Mouse (Mus musculus) midbrain, embryonic 16.5 days (tissue): ENCODE measurements around the gene Kbtbd2. TPM values are rescaled to one million over a fixed set of nuclear protein-coding genes. Genes with fewer than 3 reads are reported as not detected.
A peak's percentile ranks its signal among the peaks of the same experiment; 100 is the strongest.

Source experiments
- ATAC-seq: fragments of 200-750 bp; cut with Nextera tagmentation; 2 replicates; pipeline ENCODE4 v1.8.0; 2017; ENCODE audit warnings: moderate TSS enrichment
- H3K27ac ChIP-seq: fragments of 300-500 bp; sonication (generic); 2 replicates; pipeline ENCODE4 v1.5.1; 2014; ENCODE audit warnings: mild to moderate bottlenecking, low read length, mixed read lengths
- H3K27me3 ChIP-seq: fragments of 300-500 bp; sonication (generic); 2 replicates; pipeline ENCODE4 v1.6.1; 2014; ENCODE audit warnings: low read depth, low read length, mixed read lengths; ENCODE audit not compliant: control insufficient read depth, insufficient read depth
- H3K36me3 ChIP-seq: fragments of 300-500 bp; sonication (generic); 2 replicates; pipeline ENCODE4 v1.6.1; 2014; ENCODE audit warnings: mild to moderate bottlenecking, low read length, moderate library complexity, mixed read lengths; ENCODE audit not compliant: control insufficient read depth, insufficient read depth
- H3K4me1 ChIP-seq: fragments of 300-500 bp; sonication (generic); 2 replicates; pipeline ENCODE4 v1.6.1; 2014; ENCODE audit warnings: mild to moderate bottlenecking, low read length, mixed read lengths; ENCODE audit not compliant: control insufficient read depth, insufficient read depth
- H3K4me2 ChIP-seq: fragments of 300-500 bp; sonication (generic); 2 replicates; pipeline ENCODE4 v1.6.1; 2014; ENCODE audit warnings: mild to moderate bottlenecking, low read length, mixed read lengths
- H3K4me3 ChIP-seq: fragments of 300-500 bp; sonication (generic); 2 replicates; pipeline ENCODE4 v1.5.1; 2014; ENCODE audit warnings: low read depth, mild to moderate bottlenecking, low read length, moderate library complexity, mixed read lengths
- H3K9ac ChIP-seq: fragments of 300-500 bp; sonication (generic); 2 replicates; pipeline ENCODE4 v1.6.1; 2014; ENCODE audit warnings: low read depth, low read length, mixed read lengths
- H3K9me3 ChIP-seq: fragments of 300-500 bp; sonication (generic); replicated peaks from 2 replicates; pipeline ENCODE4 v1.6.1; 2014; ENCODE audit warnings: mild to moderate bottlenecking, low read length, mixed read lengths; ENCODE audit not compliant: control insufficient read depth, poor library complexity, severe bottlenecking
- WGBS: fragments of 180-500 bp; shearing (Covaris S2); extraction: QIAGEN DNeasy Blood & Tissue Kit; methylation state at CpG from one replicate; pipeline ENCODE4 v1.1.7; 2014; 5-methylcytosine and 5-hydroxymethylcytosine counted together
- polyA plus RNA-seq: library from polyadenylated mRNA; unstranded; fragments of >200 nt; fragmentation: Nextera tagmentation; extraction: Ambion mirVana; gene quantifications from 2 replicates; pipeline ENCODE4 v1.2.1, GENCODE M21; 2015

Gene Kbtbd2
- polyA plus RNA-seq, 1 experiment from 2014 or later, result 23.9 TPM

GRCm38 (mm10) chr6:56765696-56766095, 31.9 kb downstream of the Kbtbd2 start:
- peaks cover 13% of the 10 kb centered on the region for H3K36me3 ChIP-seq
- H3K27ac ChIP-seq, result no peak overlapping the region
- no peaks in the 10 kb centered on the region for H3K27me3 ChIP-seq
- no peak for ATAC-seq
- WGBS, result 93% methylated on average over 4 of the region's 4 CpGs
- no peaks in the 10 kb centered on the region for H3K4me1 ChIP-seq
- no peaks in the 10 kb centered on the region for H3K9me3 ChIP-seq
- H3K9ac ChIP-seq, result no peak overlapping the region
- no peak overlapping the region for H3K4me2 ChIP-seq
- H3K4me3 ChIP-seq, result no peak overlapping the region

DNA sequence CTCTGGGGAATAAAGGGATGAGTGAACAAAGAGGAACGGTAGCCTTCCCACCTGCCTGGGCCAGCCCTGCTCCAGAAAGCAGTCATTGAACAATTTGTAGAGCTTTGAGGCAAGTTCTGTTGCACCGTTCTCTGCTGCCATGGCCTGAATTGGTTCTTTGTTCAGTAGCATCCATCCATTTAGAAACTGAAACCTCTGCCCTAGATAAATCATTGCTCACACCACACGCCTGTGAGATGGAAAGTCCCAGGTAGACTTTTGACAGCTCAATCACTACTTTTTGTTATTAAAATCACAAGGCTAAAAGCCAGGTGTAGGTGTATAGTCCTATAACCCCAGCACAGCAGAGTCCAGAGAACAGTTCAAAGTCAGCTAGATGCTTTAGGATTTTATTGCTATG, 32.3 kb downstream of the Kbtbd2 start:
- Histone ChIP-seq H3K36me3 (peaks cover 14% of the 10 kb centered on the region), H3K4me2 (no peak overlapping the region), H3K9ac (no peak overlapping the region), H3K27me3 (no peaks in the 10 kb centered on the region), H3K27ac (no peak overlapping the region), H3K4me1 (no peaks in the 10 kb centered on the region), H3K9me3 (no peaks in the 10 kb centered on the region), H3K4me3 (no peak overlapping the region)
- ATAC-seq, result no peak
- WGBS, result 80% methylated on average over 3 of the region's 3 CpGs

DNA sequence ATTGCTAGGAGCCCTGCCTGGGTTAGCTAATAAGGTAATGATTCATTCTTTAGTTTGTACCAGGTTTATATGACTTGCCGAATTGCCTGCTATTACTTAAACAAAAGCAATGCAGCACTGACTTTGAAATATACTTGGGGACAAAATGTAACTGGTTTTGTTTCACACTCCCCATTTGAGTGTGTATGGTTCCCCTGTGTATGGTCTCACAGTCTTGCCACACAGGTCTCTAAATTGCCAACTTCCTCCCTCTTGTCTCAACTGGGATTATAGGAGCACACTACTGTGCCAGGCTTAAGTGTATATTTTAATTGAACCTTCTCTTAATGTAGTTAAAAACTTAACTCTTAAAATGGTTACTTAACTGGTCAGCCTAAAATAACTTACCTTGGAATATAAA, 38.3 kb downstream of the Kbtbd2 start:
- H3K27ac ChIP-seq, result no peak overlapping the region
- no peaks in the 10 kb centered on the region for H3K9me3 ChIP-seq
- no peak overlapping the region for H3K4me2 ChIP-seq
- WGBS, result 100% methylated on average over 1 of the region's 1 CpGs
- H3K36me3 ChIP-seq, result peaks cover 41% of the 10 kb centered on the region
- no peak overlapping the region for H3K9ac ChIP-seq
- H3K4me1 ChIP-seq, result no peaks in the 10 kb centered on the region
- no peak for ATAC-seq
- H3K4me3 ChIP-seq, result no peak overlapping the region
- H3K27me3 ChIP-seq, result no peaks in the 10 kb centered on the region

GRCm38 (mm10) chr6:56756117-56756516, 41.5 kb downstream of the Kbtbd2 start:
- H3K36me3 ChIP-seq, result peaks cover 33% of the 10 kb centered on the region
- no peak overlapping the region for H3K27ac ChIP-seq
- 89% methylated on average over 1 of the region's 1 CpGs for WGBS
- ATAC-seq, result no peak
- no peaks in the 10 kb centered on the region for H3K27me3 ChIP-seq
- no peak overlapping the region for H3K9ac ChIP-seq
- H3K4me1 ChIP-seq, result no peaks in the 10 kb centered on the region
- no peak overlapping the region for H3K4me3 ChIP-seq
- no peak overlapping the region for H3K4me2 ChIP-seq
- H3K9me3 ChIP-seq, result no peaks in the 10 kb centered on the region

DNA sequence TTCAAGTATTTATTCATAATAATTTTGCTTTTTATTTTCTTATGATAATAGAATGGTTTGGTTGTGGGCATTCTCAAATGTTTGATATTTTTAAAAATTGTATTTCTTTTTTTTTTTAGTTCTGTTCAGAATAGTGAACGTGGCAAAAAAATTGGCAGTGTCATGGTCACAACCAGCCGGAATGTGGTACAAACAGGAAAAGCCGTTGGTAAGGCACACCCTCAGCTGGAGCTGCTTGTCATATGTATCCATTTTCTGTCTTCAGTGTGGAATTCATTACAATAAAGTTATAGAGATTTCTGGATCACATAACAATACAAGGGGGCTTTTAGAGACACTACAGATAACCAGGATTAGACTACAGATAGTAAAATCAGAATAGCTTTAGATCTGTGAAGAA, 43.9 kb downstream of the Kbtbd2 start:
- Histone ChIP-seq H3K27ac (no peak overlapping the region), H3K4me3 (no peak overlapping the region), H3K9me3 (no peaks in the 10 kb centered on the region), H3K36me3 (peaks cover 31% of the 10 kb centered on the region), H3K4me2 (no peak overlapping the region), H3K4me1 (no peaks in the 10 kb centered on the region), H3K9ac (no peak overlapping the region), H3K27me3 (no peaks in the 10 kb centered on the region)
- 97% methylated on average over 3 of the region's 3 CpGs for WGBS
- no peak for ATAC-seq

- no peak overlapping the region for H3K4me3 ChIP-seq
- H3K27me3 ChIP-seq, result no peaks in the 10 kb centered on the region
- ATAC-seq, result peak; percentile 54; the same call in 1 of the 2 replicates
- H3K4me2 ChIP-seq, result no peak overlapping the region
- H3K9me3 ChIP-seq, result no peaks in the 10 kb centered on the region
- 47% methylated on average over 5 of the region's 5 CpGs for WGBS
- H3K4me1 ChIP-seq, result no peaks in the 10 kb centered on the region
- H3K9ac ChIP-seq, result no peak overlapping the region
- no peak overlapping the region for H3K27ac ChIP-seq
- H3K36me3 ChIP-seq, result peaks cover 6% of the 10 kb centered on the region; the same call in 1 of the 2 replicates
These were observed 51.6 kb downstream of the Kbtbd2 start for GRCm38 (mm10) chr6:56745950-56746543.

DNA sequence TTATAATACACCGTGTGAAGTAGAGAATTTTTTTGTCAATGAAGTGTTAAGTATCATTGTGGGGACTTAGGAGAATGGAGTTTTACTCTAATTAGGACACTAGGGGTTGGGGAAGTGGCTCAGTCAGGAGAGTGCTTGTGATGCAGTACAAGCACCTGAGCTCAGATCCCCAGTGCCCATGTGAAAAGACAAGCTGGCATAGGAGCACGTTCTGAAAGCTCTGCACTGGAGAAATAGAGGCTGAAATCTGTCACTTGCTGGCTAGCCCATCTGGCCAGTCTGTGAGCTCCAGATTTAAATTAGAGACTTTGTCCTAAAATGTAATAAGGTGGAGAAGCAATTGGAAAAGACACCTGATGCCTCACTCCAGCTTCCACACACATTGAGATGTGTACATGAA, 65.1 kb downstream of the Kbtbd2 start:
- Histone ChIP-seq H3K9me3 (no peaks in the 10 kb centered on the region), H3K4me2 (no peak overlapping the region), H3K4me1 (no peaks in the 10 kb centered on the region), H3K36me3 (peaks cover 28% of the 10 kb centered on the region), H3K27me3 (no peaks in the 10 kb centered on the region), H3K9ac (no peak overlapping the region), H3K27ac (no peak overlapping the region), H3K4me3 (no peak overlapping the region)
- WGBS, result 72% methylated on average over 2 of the region's 2 CpGs
- ATAC-seq, result no peak

Other genes starting within 250 kb of the Kbtbd2 start
- gene Pde1c, start 228.7 kb downstream of the Kbtbd2 start, polyA plus RNA-seq, result 7.4 and 8.7 TPM in 2 replicates
- 65.2 and 82.3 TPM in 2 replicates for gene Lsm5, start 93.1 kb downstream of the Kbtbd2 start, polyA plus RNA-seq
- 25.9 and 31.6 TPM in 2 replicates for gene Avl9, start 82.9 kb downstream of the Kbtbd2 start, polyA plus RNA-seq
- 27.7 and 30.8 TPM in 2 replicates for gene Fkbp9, start 34.2 kb upstream of the Kbtbd2 start, polyA plus RNA-seq
- gene Nt5c3, start 126.1 kb upstream of the Kbtbd2 start, polyA plus RNA-seq, result 181 and 186 TPM in 2 replicates
- 0.76 and 0.92 TPM in 2 replicates for gene Vmn1r4, start 126.2 kb upstream of the Kbtbd2 start, polyA plus RNA-seq
- gene Vmn1r5, start 172.5 kb upstream of the Kbtbd2 start, polyA plus RNA-seq, result not detected in 2 replicates
- not detected in 2 replicates for gene Vmn1r6, start 199.4 kb upstream of the Kbtbd2 start, polyA plus RNA-seq
- gene Vmn1r7, start 227.5 kb upstream of the Kbtbd2 start, polyA plus RNA-seq, result not detected in 2 replicates
- gene Vmn1r8, start 234.5 kb upstream of the Kbtbd2 start, polyA plus RNA-seq, result not detected in 2 replicates